Mouse (Mus musculus) limb, embryonic 12.5 days (tissue): ENCODE data around the gene Adamts12. TPM values are rescaled to one million over a fixed set of nuclear protein-coding genes. Genes with fewer than 3 reads are reported as not detected.
A peak's percentile ranks its signal among the peaks of the same experiment; 100 is the strongest.

Experiments used
- ATAC-seq: fragments of 200-750 bp; cut with Nextera tagmentation; 2 replicates; pipeline ENCODE4 v1.8.0; 2017; ENCODE audit warnings: low read depth, moderate TSS enrichment; ENCODE audit not compliant: insufficient number of reproducible peaks, insufficient read depth, low FRiP score, low TSS enrichment
- H3K27ac ChIP-seq: fragments of 300-500 bp; sonication (generic); 2 replicates; pipeline ENCODE4 v1.5.1; 2016; ENCODE audit warnings: mild to moderate bottlenecking, moderate library complexity
- H3K27me3 ChIP-seq: fragments of 300-500 bp; sonication (generic); 2 replicates; pipeline ENCODE4 v1.6.1; 2016; ENCODE audit warnings: mild to moderate bottlenecking, moderate library complexity
- H3K36me3 ChIP-seq: fragments of 300-500 bp; sonication (generic); 2 replicates; pipeline ENCODE4 v1.6.1; 2016; ENCODE audit warnings: mild to moderate bottlenecking, moderate library complexity
- H3K4me1 ChIP-seq: fragments of 300-500 bp; sonication (generic); replicated peaks from 2 replicates; pipeline ENCODE4 v1.6.1; 2016
- H3K4me2 ChIP-seq: fragments of 300-500 bp; sonication (generic); 2 replicates; pipeline ENCODE4 v1.6.1; 2016; ENCODE audit warnings: mild to moderate bottlenecking, moderate library complexity
- H3K4me3 ChIP-seq: fragments of 300-500 bp; sonication (generic); replicated peaks from 2 replicates; pipeline ENCODE4 v1.5.1; 2016; ENCODE audit warnings: mild to moderate bottlenecking
- H3K9ac ChIP-seq: fragments of 300-500 bp; sonication (generic); replicated peaks from 2 replicates; pipeline ENCODE4 v1.6.1; 2016; ENCODE audit warnings: mild to moderate bottlenecking, moderate library complexity
- H3K9me3 ChIP-seq: fragments of 300-500 bp; sonication (generic); 2 replicates; pipeline ENCODE4 v1.6.1; 2016; ENCODE audit warnings: mild to moderate bottlenecking, moderate library complexity
- WGBS: fragments of 180-500 bp; shearing (Covaris S2); methylation state at CpG from one replicate; pipeline ENCODE4 v1.1.7; 2016; 5-methylcytosine and 5-hydroxymethylcytosine counted together
- polyA plus RNA-seq: library from polyadenylated mRNA; unstranded; fragments of >200 nt; fragmentation: Nextera tagmentation; extraction: Ambion mirVana; gene quantifications from 2 replicates; pipeline ENCODE4 v1.2.1, GENCODE M21; 2016

The Adamts12 gene
- polyA plus RNA-seq, 1 experiment from 2014 or later, result 2.1 TPM

DNA sequence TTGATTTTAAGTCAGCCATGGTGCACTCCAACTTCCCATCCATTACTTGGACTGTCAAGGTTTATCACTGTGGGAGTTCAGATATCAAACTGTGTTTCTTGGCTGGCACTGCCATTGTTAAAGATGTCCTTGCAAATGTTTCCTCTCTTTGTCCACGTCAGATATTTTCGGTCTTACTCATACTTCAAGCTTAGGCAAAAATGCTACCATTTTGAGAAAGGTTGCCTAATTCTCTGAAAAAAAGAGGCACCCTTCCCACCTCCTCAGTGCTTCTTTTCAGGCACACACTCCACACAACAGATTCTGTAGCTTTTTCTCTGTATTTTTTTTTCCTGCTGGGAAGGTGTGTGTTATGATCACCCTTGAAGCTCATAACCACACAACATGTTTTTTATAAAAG, 23.4 kb upstream of the Adamts12 start:
- H3K27ac ChIP-seq, result no peak overlapping the region
- no peaks in the 10 kb centered on the region for H3K36me3 ChIP-seq
- H3K4me3 ChIP-seq, result no peak overlapping the region
- H3K4me1 ChIP-seq, result peaks cover 15% of the 10 kb centered on the region
- no peak for ATAC-seq
- no peaks in the 10 kb centered on the region for H3K9me3 ChIP-seq
- H3K9ac ChIP-seq, result no peak overlapping the region
- WGBS, result 90% methylated on average over 2 of the region's 2 CpGs
- no peak overlapping the region for H3K4me2 ChIP-seq
- H3K27me3 ChIP-seq, result peaks cover 20% of the 10 kb centered on the region

DNA sequence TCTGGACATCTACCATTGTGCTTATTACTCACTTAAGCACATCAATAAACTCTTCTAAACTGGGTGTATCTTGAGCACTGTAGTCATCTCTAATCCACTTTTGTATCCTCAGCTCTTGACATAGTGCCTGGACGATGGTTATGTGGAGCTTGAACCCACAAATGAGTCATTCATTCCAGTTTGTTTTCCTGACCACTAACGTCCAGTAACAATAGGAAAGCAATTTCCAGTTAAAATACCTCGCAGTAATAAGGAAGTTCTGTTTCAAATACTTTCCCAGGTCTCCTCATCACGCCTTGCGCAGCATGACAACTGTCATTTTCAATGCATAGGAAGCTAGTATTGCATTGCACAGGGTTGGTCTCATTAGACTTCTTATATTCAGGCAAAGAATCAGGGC, 21.8 kb upstream of the Adamts12 start:
- Histone ChIP-seq H3K4me1 (no peaks in the 10 kb centered on the region), H3K9ac (no peak overlapping the region), H3K4me3 (no peak overlapping the region), H3K4me2 (no peak overlapping the region), H3K9me3 (no peaks in the 10 kb centered on the region), H3K27me3 (peaks cover 4% of the 10 kb centered on the region), H3K36me3 (no peaks in the 10 kb centered on the region), H3K27ac (no peak overlapping the region)
- ATAC-seq, result no peak
- 85% methylated on average over 5 of the region's 5 CpGs for WGBS

GRCm38 (mm10) chr15:11053678-11054439, 10.7 kb upstream of the Adamts12 start:
- no peak overlapping the region for H3K4me3 ChIP-seq
- WGBS, result 88% methylated on average over 10 of the region's 10 CpGs
- H3K27ac ChIP-seq, result no peak overlapping the region
- no peaks in the 10 kb centered on the region for H3K9me3 ChIP-seq
- no peak overlapping the region for H3K9ac ChIP-seq
- H3K4me2 ChIP-seq, result no peak overlapping the region
- H3K36me3 ChIP-seq, result no peaks in the 10 kb centered on the region
- H3K27me3 ChIP-seq, result no peaks in the 10 kb centered on the region
- no peaks in the 10 kb centered on the region for H3K4me1 ChIP-seq
- no peak for ATAC-seq

- no peaks in the 10 kb centered on the region for H3K27me3 ChIP-seq
- no peaks in the 10 kb centered on the region for H3K36me3 ChIP-seq
- no peak overlapping the region for H3K4me2 ChIP-seq
- H3K9ac ChIP-seq, result no peak overlapping the region
- H3K9me3 ChIP-seq, result no peaks in the 10 kb centered on the region
- WGBS, result 80% methylated on average over 7 of the region's 7 CpGs
- H3K4me3 ChIP-seq, result no peak overlapping the region
- ATAC-seq, result no peak
- no peak overlapping the region for H3K27ac ChIP-seq
- H3K4me1 ChIP-seq, result no peaks in the 10 kb centered on the region
These were observed 10.0 kb upstream of the Adamts12 start for GRCm38 (mm10) chr15:11054440-11055080.

DNA sequence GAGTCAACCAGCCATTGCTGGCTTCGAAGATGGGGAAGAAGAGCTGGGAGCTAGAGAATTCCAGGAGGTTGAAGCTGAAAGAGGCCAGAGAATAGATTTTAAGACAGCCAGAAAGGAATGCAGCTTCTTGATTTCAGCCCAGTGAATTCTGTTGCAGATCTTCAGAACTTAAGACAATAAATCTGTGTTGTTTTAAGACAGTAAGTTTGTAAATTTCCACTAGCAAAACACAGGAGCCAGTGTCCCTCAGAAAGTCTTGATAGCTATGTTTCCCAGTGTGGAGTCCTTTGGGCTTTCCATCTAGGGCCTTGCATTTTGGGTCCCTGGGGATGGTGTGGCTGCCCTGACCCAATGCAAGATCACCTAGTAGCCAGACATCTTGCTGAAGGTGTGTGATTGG, 1.7 kb upstream of the Adamts12 start:
- WGBS, result 90% methylated on average over 1 of the region's 1 CpGs
- Histone ChIP-seq H3K9me3 (no peaks in the 10 kb centered on the region), H3K4me1 (peaks cover 20% of the 10 kb centered on the region), H3K36me3 (no peaks in the 10 kb centered on the region), H3K9ac (no peak overlapping the region), H3K27me3 (no peaks in the 10 kb centered on the region), H3K4me2 (no peak overlapping the region), H3K27ac (no peak overlapping the region), H3K4me3 (no peak overlapping the region)
- no peak for ATAC-seq

DNA sequence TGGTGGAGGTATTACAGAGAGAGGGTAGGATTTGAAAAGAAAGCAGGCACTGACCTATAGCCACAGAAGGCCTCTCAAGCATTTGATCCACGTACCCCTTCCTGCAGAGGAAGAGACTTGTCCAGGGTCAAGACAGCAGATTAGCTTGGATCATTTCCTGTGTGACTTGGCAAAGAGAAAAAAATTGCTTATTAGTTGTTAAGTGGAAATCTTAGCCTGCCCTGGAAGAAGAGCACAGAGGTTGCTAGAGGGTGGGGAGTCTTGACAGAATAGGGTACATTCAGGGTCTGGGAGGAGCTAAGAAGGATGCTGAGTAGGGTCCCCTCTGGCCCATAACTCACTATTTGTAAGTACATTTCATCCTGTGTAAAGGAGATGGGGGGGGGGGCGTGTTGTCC, 431 bp upstream of the Adamts12 start:
- H3K4me1 ChIP-seq, result peaks cover 21% of the 10 kb centered on the region
- peak overlapping the region; percentile 55 for H3K9ac ChIP-seq
- peak overlapping the region; percentile 66 for H3K4me2 ChIP-seq
- H3K4me3 ChIP-seq, result 0 out of 2 replicates have a peak overlapping the region, but pooled peaks have one; percentile 42
- H3K27ac ChIP-seq, result peak overlapping the region; percentile 87
- H3K36me3 ChIP-seq, result no peaks in the 10 kb centered on the region
- 22% methylated on average over 2 of the region's 2 CpGs for WGBS
- no peaks in the 10 kb centered on the region for H3K9me3 ChIP-seq
- ATAC-seq, result peak; percentile 60; the same call in 1 of the 2 replicates
- no peaks in the 10 kb centered on the region for H3K27me3 ChIP-seq

DNA sequence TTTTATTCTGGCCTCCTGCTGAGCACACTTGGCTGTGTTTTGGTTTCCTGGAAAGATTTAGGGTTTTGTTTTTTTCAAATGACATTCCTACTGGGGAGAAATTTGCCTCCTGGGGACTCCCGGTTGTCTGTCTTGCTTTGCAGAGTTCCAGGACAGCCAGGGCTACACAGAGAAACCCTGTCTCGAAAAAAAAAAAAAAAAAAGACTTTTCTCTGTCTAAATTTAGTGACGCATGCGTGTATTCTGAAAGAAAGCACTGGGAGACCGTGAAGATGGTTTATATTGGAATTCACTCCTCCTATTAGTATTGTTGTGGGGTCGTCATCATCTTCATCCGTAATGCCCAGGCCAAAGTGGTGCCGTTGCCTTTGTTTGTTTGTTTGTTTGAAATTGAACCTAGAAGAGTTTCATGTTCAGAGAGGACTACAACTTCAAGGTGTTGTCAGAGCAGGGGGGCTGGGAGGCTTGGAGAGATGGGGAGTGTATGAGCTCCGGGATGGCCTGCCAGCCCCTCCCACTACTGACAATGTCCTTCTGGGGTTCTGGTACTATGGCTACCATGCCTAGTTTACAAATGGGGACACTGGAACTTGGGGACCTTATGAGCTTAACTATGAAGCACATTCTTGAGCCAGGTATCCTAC, 1.1 kb downstream of the Adamts12 start:
- peak overlapping the region; percentile 87 for H3K27ac ChIP-seq
- no peaks in the 10 kb centered on the region for H3K36me3 ChIP-seq
- peak overlapping the region; percentile 42 for H3K4me3 ChIP-seq
- no peak for ATAC-seq
- H3K9me3 ChIP-seq, result no peaks in the 10 kb centered on the region
- H3K27me3 ChIP-seq, result no peaks in the 10 kb centered on the region
- H3K4me1 ChIP-seq, result peaks cover 26% of the 10 kb centered on the region
- H3K9ac ChIP-seq, result peak overlapping the region; percentile 55
- H3K4me2 ChIP-seq, result peak overlapping the region; percentile 66
- WGBS, result 13% methylated on average over 9 of the region's 9 CpGs

- no peak for ATAC-seq
- Histone ChIP-seq H3K4me2 (peak overlapping the region; percentile 66), H3K27me3 (no peaks in the 10 kb centered on the region), H3K36me3 (no peaks in the 10 kb centered on the region), H3K27ac (peak overlapping the region; percentile 87), H3K9ac (peak overlapping the region; percentile 50; the same call in 1 of the 2 replicates), H3K4me3 (peak overlapping the region; percentile 42), H3K4me1 (peaks cover 26% of the 10 kb centered on the region), H3K9me3 (no peaks in the 10 kb centered on the region)
- WGBS, result 22% methylated on average over 5 of the region's 5 CpGs
These were observed 1.7 kb downstream of the Adamts12 start for GRCm38 (mm10) chr15:11066299-11066698.

- Histone ChIP-seq H3K36me3 (no peaks in the 10 kb centered on the region), H3K4me2 (no peak overlapping the region), H3K4me3 (no peak overlapping the region), H3K9ac (no peak overlapping the region), H3K4me1 (peaks cover 26% of the 10 kb centered on the region), H3K27me3 (no peaks in the 10 kb centered on the region), H3K9me3 (no peaks in the 10 kb centered on the region), H3K27ac (no peak overlapping the region)
- no peak for ATAC-seq
- WGBS, result 87% methylated on average over 7 of the region's 7 CpGs
These were observed 3.3 kb downstream of the Adamts12 start for GRCm38 (mm10) chr15:11067891-11068290.

- WGBS, result 76% methylated on average over 3 of the region's 3 CpGs
- no peaks in the 10 kb centered on the region for H3K36me3 ChIP-seq
- H3K27ac ChIP-seq, result no peak overlapping the region
- ATAC-seq, result no peak
- H3K9me3 ChIP-seq, result no peaks in the 10 kb centered on the region
- H3K4me3 ChIP-seq, result no peak overlapping the region
- H3K4me1 ChIP-seq, result peaks cover 5% of the 10 kb centered on the region
- H3K4me2 ChIP-seq, result no peak overlapping the region
- H3K27me3 ChIP-seq, result no peaks in the 10 kb centered on the region
- no peak overlapping the region for H3K9ac ChIP-seq
These were observed 11.3 kb downstream of the Adamts12 start for GRCm38 (mm10) chr15:11075726-11076361.

- no peak for ATAC-seq
- WGBS, result 65% methylated on average over 8 of the region's 8 CpGs
These were observed 18.5 kb downstream of the Adamts12 start for GRCm38 (mm10) chr15:11082961-11083569.

More at GRCm38 (mm10) chr15:11082961-11083569, 18.5 kb downstream of the Adamts12 start:
- Histone ChIP-seq H3K9me3 (no peaks in the 10 kb centered on the region), H3K36me3 (no peaks in the 10 kb centered on the region), H3K27ac (no peak overlapping the region), H3K9ac (no peak overlapping the region), H3K4me3 (no peak overlapping the region), H3K4me1 (peaks cover 17% of the 10 kb centered on the region), H3K4me2 (no peak overlapping the region), H3K27me3 (no peaks in the 10 kb centered on the region)
